Mouse (Mus musculus) heart, postnatal 25 days (tissue): ENCODE results near the gene Tmem125. TPM values are rescaled to one million over a fixed set of nuclear protein-coding genes. Genes with fewer than 3 reads are reported as not detected.
"Not testable (repeated sequence)": the region's sequence is repeated elsewhere in the genome, so short reads cannot be mapped to it uniquely, and the experiment has no call there.

ENCODE experiments used
- DNase-seq: peaks from one replicate; pipeline ENCODE4 v3.0.0; 2022; ENCODE audit warnings: low spot score
- intact Hi-C: fragments of 180-260 bp; cut with DNase I; formaldehyde crosslinking; loops from one replicate; pipeline ENCODE4 v1.15.1; 2025
- total RNA-seq, 2 experiments: library from RNA; stranded (reverse); gene quantifications; 2 replicates each; pipeline ENCODE4 v1.2.3; 2021

The Tmem125 gene
- total RNA-seq: under 1 TPM in 1 of 2 experiments, not detected in 1; 0.17 TPM

GRCm38 (mm10) chr4:118543592-118544260, at the start of gene Tmem125:
TSS of gene Tmem125 (minus strand) at chr4:118544044.
- peak; percentile 23 for DNase-seq
- intact Hi-C loops: no loop called here

DNA sequence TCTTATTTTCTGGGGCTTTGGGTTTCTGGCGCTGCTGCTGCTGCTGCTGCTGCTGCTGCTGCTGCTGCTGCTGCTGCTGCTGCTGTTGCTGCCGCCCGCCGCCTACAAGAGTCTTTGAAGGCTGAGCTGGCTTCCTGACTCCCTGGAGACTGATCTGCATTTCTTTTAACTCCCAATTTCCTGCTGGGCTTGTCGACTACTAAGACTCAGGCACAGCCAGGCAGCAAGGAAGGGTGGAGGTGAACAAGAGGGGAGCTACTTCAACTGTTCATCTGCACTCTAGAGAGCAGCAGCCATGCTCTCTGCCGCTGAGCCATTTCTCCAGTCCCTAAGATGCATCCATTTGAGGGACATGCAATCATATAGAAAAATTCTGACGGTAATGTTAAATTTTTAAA, 45.9 kb upstream of the Tmem125 start:
- DNase-seq: no peak
- intact Hi-C loops: no loop called here

DNA sequence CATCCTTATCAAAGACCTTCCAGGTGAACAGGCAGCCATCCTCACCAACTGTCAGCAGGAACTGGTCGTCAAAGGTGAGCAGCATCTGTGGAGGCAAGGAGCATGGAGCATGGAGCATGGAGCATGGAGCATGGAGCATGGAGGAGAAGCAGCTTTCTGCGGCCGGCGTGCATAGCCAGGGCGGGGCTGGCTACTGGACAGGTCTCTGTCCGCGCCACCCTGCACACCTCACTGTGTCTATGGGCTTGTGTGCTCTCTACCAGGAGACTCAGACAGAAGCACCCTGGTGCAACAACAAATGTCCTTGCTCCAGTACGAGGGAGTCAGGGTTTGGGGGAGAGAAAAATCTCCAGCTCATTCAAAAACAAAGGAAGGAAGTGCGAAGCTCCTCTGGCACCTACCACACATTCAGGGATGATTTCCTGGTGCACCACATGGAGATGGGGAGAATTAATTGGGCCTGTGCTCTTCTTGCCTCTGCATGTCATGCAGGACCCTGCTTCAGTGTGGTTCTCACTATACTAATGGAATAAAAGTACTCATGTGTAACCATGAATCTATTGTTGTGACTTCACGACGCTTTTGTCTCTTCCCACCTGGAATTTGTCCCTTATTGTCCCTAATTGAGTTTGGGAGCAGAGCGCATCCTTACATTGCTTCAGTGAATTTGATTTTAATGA, 45.3 kb upstream of the Tmem125 start:
- intact Hi-C loops: no loop called here
- DNase-seq: no peak

GRCm38 (mm10) chr4:118582629-118583028, 38.8 kb upstream of the Tmem125 start:
- intact Hi-C loops: no loop called here
- no peak for DNase-seq

DNA sequence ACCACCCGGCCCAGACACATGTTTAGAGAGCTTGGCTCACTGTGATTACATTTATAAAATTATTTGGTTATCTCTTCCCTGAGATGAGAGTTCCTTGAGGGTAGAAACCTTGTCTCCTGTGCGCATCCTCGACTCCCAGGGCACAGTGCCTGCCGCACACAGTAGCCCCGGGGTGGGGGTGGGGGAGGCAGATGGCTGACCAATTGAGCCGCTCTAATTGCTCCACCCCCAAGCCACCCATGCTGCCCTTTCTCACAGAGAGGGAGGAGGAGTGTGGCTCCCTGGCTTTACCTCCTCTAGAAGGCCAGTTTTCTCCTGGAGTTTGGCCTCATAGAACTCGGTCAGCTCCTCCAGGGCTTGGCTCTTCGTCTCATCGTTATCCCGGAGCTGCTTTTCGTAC, 37.7 kb upstream of the Tmem125 start:
- DNase-seq: no peak
- intact Hi-C loops: no loop called here

DNA sequence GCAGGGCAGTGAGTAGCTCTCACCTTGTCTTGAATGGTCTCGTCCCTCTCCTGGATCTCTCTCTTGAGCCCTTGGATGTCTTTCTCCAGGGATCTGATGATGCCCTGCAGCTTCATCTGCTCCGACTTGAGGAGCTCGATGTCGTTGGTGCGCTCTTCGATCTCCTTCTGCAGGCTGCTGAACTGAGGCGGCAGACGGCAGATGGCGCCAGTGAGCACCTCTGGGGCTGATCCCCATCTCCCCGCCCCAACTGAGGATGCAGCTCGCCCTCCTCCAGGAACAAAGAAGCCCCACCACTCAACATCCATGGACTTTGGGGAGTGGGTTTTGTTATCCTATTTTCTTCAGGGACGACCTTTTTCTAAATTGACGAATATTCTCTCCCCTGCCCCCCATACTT, 35.5 kb upstream of the Tmem125 start:
- intact Hi-C loops: loop anchor here (5.0 kb wide), 1 partner anchor 362 kb away; no protein-coding TSS in a partner anchor
- no peak for DNase-seq

GRCm38 (mm10) chr4:118576097-118576496, 32.3 kb upstream of the Tmem125 start:
- intact Hi-C loops: loop anchor here (5.0 kb wide), 1 partner anchor 359 kb away; no protein-coding TSS in a partner anchor
- DNase-seq: peak; percentile 38

DNA sequence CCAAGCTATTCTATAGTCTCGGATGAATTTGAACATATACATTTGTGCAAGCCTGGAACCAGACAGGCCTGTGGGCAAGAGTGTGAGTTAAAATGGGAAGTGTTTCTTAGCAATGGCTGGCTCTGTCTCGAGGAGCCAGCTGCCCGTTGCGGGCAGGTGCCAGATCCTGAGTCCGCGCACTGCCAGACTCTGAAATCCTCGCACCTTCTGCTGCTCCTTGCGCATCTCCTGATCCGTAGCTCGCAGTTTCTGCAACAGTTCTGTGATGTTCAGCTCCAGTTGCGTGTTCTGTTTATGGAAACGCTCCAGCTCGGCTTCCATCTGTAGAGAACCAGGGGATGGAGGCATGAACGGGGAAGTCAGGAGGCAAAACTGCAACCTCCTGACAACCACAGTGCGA, 27.6 kb upstream of the Tmem125 start:
- intact Hi-C loops: no loop called here
- DNase-seq: no peak

- intact Hi-C loops: loop anchor here (5.0 kb wide), 1 partner anchor 137 kb away; no protein-coding TSS in a partner anchor
- DNase-seq: no peak
Measured at GRCm38 (mm10) chr4:118569320-118569719, 25.5 kb upstream of the Tmem125 start.

DNA sequence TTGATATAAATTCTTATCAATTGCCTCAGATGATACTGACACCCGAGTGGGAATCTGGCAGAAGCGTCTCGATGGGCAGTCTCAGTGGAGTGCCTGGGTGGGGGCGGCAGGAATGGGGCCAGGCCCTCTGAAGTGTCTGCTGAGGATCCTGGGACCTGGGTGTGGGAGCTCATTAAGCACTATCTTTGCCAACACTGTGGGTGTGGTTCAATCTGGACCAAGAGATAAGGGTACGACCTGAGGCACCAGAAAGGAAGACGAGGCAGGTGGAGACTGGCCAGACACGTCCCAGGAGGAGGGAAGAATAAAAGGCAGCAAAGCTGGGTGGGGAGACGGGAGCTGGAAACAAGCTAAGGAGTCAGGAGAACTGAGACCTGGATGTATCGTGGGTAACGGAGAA, 24.9 kb upstream of the Tmem125 start:
- DNase-seq: no peak

DNA sequence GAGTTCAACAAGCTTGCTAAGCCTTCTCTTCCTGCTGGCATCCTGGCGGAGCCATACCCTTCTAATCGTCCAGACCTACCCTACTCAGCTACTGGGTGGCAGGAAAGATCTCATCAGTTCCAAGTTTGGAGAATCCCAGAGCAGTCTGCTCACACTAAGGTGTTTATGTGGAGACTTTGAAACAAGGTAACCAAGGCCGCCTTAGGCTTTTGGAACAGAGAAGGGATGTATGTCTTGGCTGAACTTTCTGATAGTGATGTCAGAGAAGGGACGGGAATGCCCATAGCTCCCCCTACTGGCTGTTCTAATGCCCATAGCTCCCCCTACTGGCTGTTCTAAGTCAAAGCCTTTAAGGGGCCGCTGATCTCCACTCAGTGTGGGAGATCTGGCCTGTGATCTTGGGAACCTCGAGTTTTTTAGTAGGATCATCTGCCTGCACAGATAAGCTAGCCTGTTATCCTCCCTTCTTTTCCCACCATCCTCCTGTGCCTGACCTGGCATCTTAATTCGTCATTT, 22.4 kb upstream of the Tmem125 start:
- intact Hi-C loops: loop anchor here (2.0 to 5.0 kb wide), 2 partner anchors 47 to 134 kb away; no protein-coding TSS in a partner anchor

More for the DNA sequence above, 24.9 kb upstream of the Tmem125 start:
- intact Hi-C loops: loop anchor here (5.0 kb wide), 1 partner anchor 136 kb away; no protein-coding TSS in a partner anchor

GRCm38 (mm10) chr4:118564926-118565279, 21.1 kb upstream of the Tmem125 start:
- intact Hi-C loops: loop anchor here (5.0 kb wide), 1 partner anchor 133 kb away; no protein-coding TSS in a partner anchor
- no peak for DNase-seq

More for the DNA sequence above, 22.4 kb upstream of the Tmem125 start:
- no peak for DNase-seq

GRCm38 (mm10) chr4:118564062-118564925, 20.4 kb upstream of the Tmem125 start:
- intact Hi-C loops: no loop called here
- DNase-seq: no peak

DNA sequence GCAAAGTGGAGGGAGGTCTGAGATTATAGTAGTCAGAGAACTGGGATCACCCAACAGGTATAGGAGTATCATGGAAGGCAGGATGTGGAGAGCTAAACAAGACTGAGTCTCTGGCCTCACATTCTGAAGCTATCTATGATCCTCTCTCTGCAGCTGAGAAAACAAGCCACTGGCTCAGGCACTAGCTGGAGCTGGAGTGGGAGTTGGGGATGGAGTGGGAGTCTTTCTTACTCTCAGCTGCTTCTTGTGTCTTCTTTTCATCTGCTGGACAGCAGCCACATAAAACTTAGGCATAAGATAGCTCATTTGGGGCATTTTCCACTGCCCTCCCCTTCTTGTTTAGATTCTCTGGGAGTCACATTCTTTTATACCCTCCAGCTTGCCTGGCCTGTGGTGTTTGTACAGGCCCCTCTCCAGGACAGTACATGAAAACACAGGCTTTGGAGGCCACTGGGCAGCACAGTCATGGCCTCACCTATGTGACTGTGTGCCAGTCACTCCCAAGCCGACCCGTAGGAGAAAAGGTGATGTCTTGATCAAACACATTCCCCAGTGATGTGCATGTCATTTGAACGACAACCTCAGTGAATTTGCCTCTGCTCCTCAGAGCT, 9.3 kb upstream of the Tmem125 start:
- intact Hi-C loops: no loop called here

DNA sequence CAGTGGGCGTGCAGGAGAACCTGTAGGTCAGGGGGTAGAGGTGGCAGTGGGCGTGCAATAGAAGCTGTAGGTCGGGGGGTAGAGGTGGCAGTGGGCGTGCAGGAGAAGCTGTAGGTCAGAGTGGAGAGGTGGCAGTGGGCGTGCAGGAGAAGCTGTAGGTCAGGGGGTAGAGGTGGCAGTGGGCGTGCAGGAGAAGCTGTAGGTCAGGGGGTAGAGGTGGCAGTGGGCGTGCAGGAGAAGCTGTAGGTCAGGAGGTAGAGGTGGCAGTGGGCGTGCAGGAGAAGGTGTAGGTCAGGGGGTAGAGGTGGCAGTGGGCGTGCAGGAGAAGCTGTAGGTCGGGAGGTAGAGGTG, 4.3 kb upstream of the Tmem125 start:
- intact Hi-C loops: not testable (repeated sequence)
- DNase-seq: peak; percentile 16

More for the DNA sequence above, 9.3 kb upstream of the Tmem125 start:
- DNase-seq: no peak

DNA sequence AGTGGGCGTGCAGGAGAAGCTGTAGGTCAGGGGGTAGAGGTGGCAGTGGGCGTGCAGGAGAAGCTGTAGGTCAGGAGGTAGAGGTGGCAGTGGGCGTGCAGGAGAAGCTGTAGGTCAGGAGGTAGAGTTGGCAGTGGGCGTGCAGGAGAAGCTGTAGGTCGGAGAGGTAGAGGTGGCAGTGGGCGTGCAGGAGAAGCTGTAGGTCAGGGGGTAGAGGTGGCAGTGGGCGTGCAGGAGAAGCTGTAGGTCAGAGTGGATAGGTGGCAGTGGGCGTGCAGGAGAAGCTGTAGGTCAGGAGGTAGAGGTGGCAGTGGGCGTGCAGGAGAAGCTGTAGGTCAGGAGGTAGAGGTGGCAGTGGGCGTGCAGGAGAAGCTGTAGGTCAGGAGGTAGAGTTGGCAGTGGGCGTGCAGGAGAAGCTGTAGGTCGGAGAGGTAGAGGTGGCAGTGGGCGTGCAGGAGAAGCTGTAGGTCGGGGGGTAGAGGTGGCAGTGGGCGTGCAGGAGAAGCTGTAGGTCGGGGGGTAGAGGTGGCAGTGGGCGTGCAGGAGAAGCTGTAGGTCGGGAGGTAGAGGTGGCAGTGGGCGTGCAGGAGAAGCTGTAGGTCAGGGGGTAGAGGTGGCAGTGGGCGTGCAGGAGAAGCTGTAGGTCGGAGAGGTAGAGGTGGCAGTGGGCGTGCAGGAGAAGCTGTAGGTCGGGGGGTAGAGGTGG, 3.7 kb upstream of the Tmem125 start:
- intact Hi-C loops: not testable (repeated sequence)
- DNase-seq: peak; percentile 58

DNA sequence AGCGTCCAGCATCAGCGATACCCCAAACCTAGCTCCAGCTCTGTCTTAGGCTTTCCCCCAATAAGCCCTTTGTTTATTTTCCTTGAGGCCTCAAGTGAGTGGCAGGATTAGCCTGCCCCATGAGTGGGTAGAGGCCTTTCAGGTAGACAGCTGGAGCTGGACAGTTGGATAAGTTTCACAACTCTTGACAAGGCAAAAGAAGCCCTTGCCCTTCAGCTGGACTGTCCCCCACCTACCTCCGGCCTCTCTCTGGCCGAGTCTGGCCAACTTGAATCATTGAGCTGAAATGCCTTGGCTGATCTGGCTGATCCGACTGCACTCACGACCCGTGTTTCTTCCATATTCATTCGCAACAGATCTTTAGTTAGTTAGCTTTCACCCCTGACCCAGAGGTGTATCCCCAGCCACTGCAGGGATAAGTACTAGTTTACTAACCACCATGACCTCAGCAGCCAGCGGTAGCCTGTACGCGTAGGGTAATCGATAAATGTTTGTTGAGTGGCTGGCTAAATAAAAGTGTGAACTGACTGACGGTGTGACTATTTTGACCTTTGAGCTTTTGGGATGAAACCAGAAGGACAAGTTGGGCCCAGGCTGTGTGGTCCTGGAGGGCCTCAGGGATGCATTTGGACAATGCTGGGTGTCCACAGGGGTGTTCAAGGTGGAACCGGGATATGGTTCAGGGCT, 740 bp upstream of the Tmem125 start:
- intact Hi-C loops: no loop called here

DNA sequence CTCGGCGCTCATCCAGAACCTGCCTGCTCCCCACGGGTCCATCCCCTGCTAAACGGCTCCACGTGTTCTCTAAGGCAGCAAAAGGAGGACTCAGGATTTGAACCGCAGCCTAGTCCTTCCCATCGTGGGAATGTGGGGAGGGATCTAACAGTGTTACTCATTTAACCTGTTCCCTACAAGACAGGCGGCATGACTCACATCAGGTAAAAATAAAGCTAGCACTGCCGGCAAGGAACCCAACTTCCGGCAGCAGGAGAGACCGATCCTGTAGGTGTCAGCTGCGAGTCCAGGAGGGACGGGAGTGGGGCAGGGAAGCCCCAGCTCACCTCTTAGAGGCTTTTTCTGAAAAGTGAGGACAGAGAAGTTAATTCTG, 700 bp downstream of the Tmem125 start:
- intact Hi-C loops: no loop called here
- DNase-seq: no peak

More for the DNA sequence above, 740 bp upstream of the Tmem125 start:
- no peak for DNase-seq
